Mouse (Mus musculus) heart, adult 2 months (tissue): ENCODE measurements around the gene Vegfd.

Experiments used
- CTCF ChIP-seq: fragments of 200-600 bp; IDR thresholded peaks from 2 replicates; pipeline ENCODE4 v1.8.1; 2022; ENCODE audit warnings: antibody characterized with exemption, mild to moderate bottlenecking, moderate library complexity
- EP300 ChIP-seq: fragments of 200-500 bp; IDR thresholded peaks from 2 replicates; pipeline ENCODE4 v1.6.1; 2011; ENCODE audit warnings: low read depth, low read length, control low read depth; ENCODE audit not compliant: insufficient read depth
- POLR2A ChIP-seq: fragments of 200-500 bp; IDR thresholded peaks from 2 replicates; pipeline ENCODE4 v1.6.1; 2011; ENCODE audit warnings: mild to moderate bottlenecking, low read depth, low read length, control low read depth; ENCODE audit not compliant: insufficient read depth

GRCm38 (mm10) chrX:164373081-164373480, at the start of gene Vegfd:
- TF ChIP-seq EP300 (no peak), POLR2A (no peak), CTCF (no peak)
